Mouse (Mus musculus) testis, adult 2 months (tissue): ENCODE measurements at regions not wholly inside any gene's neighbourhood (a gene's known extent, or its start where the extent isn't known, plus 50 kb on each side); places are given as distances from the start of the nearest gene placed in this dataset.

Source experiments
- CTCF ChIP-seq: fragments of 200-500 bp; IDR thresholded peaks from 2 replicates; pipeline ENCODE4 v1.5.1; 2012; ENCODE audit warnings: low read depth, mild to moderate bottlenecking, inconsistent platforms, low read length, moderate library complexity; ENCODE audit not compliant: control insufficient read depth, insufficient read depth, insufficient replicate concordance
- POLR2A ChIP-seq: fragments of 200-500 bp; IDR thresholded peaks from 2 replicates; pipeline ENCODE4 v1.6.1; 2012; ENCODE audit warnings: low read depth, mild to moderate bottlenecking, inconsistent platforms, low read length, moderate library complexity; ENCODE audit not compliant: control insufficient read depth

GRCm38 (mm10) chr10:19138258-19138657 lies 122.8 kb upstream of the Tnfaip3 start:
- TF ChIP-seq POLR2A = no peak
- no peak for TF ChIP-seq CTCF
